Mouse (Mus musculus): ENCODE measurements at regions not wholly inside any gene's neighbourhood (a gene's known extent, or its start where the extent isn't known, plus 50 kb on each side); places are given as distances from the start of the nearest gene placed in this dataset.
A peak's percentile ranks its signal among the peaks of the same experiment; 100 is the strongest.
"Not testable (repeated sequence)": the region's sequence is repeated elsewhere in the genome, so short reads cannot be mapped to it uniquely, and the experiment has no call there.

- DNase-seq (ENCODE audit: low read depth, low spot score), result no peak
Observed at GRCm38 (mm10) chr8:46355066-46355465, 60.6 kb upstream of the Helt start.

GRCm38 (mm10) chr8:46357961-46358360 is 63.5 kb upstream of the Helt start:
- DNase-seq (ENCODE audit: low read depth, low spot score), result not testable (repeated sequence)

- no peak for DNase-seq (ENCODE audit: low read depth, low spot score)
Observed at GRCm38 (mm10) chr8:46362871-46363306, 68.4 kb upstream of the Helt start.

- DNase-seq (ENCODE audit: low read depth, low spot score), result no peak
Observed at GRCm38 (mm10) chr8:46365711-46366110, 71.2 kb upstream of the Helt start.

GRCm38 (mm10) chr8:46367125-46367524 is 72.7 kb upstream of the Helt start:
- DNase-seq (ENCODE audit: low read depth, low spot score), result no peak

GRCm38 (mm10) chr8:46374092-46374491 is 79.6 kb upstream of the Helt start:
- no peak for DNase-seq (ENCODE audit: low read depth, low spot score)

GRCm38 (mm10) chr8:46375986-46376385 is 81.5 kb upstream of the Helt start:
- no peak for DNase-seq (ENCODE audit: low read depth, low spot score)

GRCm38 (mm10) chr8:46384926-46385325 is 85.9 kb upstream of the Acsl1 start:
- no peak for DNase-seq (ENCODE audit: low read depth, low spot score)

GRCm38 (mm10) chr8:46385806-46386205 is 85.0 kb upstream of the Acsl1 start:
- no peak for DNase-seq (ENCODE audit: low read depth, low spot score)

GRCm38 (mm10) chr8:46386553-46386952 is 84.3 kb upstream of the Acsl1 start:
- DNase-seq (ENCODE audit: low read depth, low spot score), result peak; percentile 25

GRCm38 (mm10) chr8:46387037-46387436 is 83.8 kb upstream of the Acsl1 start:
- no peak for DNase-seq (ENCODE audit: low read depth, low spot score)

- DNase-seq (ENCODE audit: low read depth, low spot score), result no peak
Observed at GRCm38 (mm10) chr8:46388421-46388820, 82.4 kb upstream of the Acsl1 start.

GRCm38 (mm10) chr8:46390431-46390830 is 80.4 kb upstream of the Acsl1 start:
- no peak for DNase-seq (ENCODE audit: low read depth, low spot score)

- DNase-seq (ENCODE audit: low read depth, low spot score), result no peak
Observed at GRCm38 (mm10) chr8:46391678-46392077, 79.2 kb upstream of the Acsl1 start.

- no peak for DNase-seq (ENCODE audit: low read depth, low spot score)
Observed at GRCm38 (mm10) chr8:46393296-46393695, 77.5 kb upstream of the Acsl1 start.

- no peak for DNase-seq (ENCODE audit: low read depth, low spot score)
Observed at GRCm38 (mm10) chr8:46394750-46395149, 76.1 kb upstream of the Acsl1 start.

GRCm38 (mm10) chr8:46395348-46395747 is 75.5 kb upstream of the Acsl1 start:
- no peak for DNase-seq (ENCODE audit: low read depth, low spot score)

GRCm38 (mm10) chr8:46397081-46397480 is 73.8 kb upstream of the Acsl1 start:
- no peak for DNase-seq (ENCODE audit: low read depth, low spot score)

- DNase-seq (ENCODE audit: low read depth, low spot score), result no peak
Observed at GRCm38 (mm10) chr8:46397777-46398176, 73.1 kb upstream of the Acsl1 start.

- DNase-seq (ENCODE audit: low read depth, low spot score), result no peak
Observed at GRCm38 (mm10) chr8:46400595-46400994, 70.2 kb upstream of the Acsl1 start.

GRCm38 (mm10) chr8:46403877-46404560 is 66.8 kb upstream of the Acsl1 start:
- no peak for DNase-seq (ENCODE audit: low read depth, low spot score)

- no peak for DNase-seq (ENCODE audit: low read depth, low spot score)
Observed at GRCm38 (mm10) chr8:46408886-46409285, 62.0 kb upstream of the Acsl1 start.

GRCm38 (mm10) chr8:46409296-46409695 is 61.5 kb upstream of the Acsl1 start:
- no peak for DNase-seq (ENCODE audit: low read depth, low spot score)

Data from ZHBTc4 (cell line).